Mouse (Mus musculus) kidney, postnatal 0 days (tissue): ENCODE results near the gene Slc15a5. TPM values are rescaled to one million over a fixed set of nuclear protein-coding genes. Genes with fewer than 3 reads are reported as not detected.

Experiments used
- ATAC-seq: fragments of 200-750 bp; cut with Nextera tagmentation; replicated peaks from 2 replicates; pipeline ENCODE4 v1.8.0; 2017; ENCODE audit warnings: low read depth, moderate number of reproducible peaks, moderate TSS enrichment, moderate library complexity; ENCODE audit not compliant: low FRiP score
- DNase-seq: peaks from one replicate; pipeline ENCODE4 v3.0.0-alpha.2; 2016; ENCODE audit warnings: low spot score
- H3K27ac ChIP-seq: fragments of 300-500 bp; sonication (generic); 2 replicates; pipeline ENCODE4 v1.5.1; 2014; ENCODE audit warnings: mild to moderate bottlenecking
- H3K27me3 ChIP-seq: fragments of 300-500 bp; sonication (generic); 2 replicates; pipeline ENCODE4 v1.6.1; 2014; ENCODE audit warnings: low read length, mixed read lengths; ENCODE audit not compliant: insufficient read depth
- H3K36me3 ChIP-seq: fragments of 300-500 bp; sonication (generic); 2 replicates; pipeline ENCODE4 v1.6.1; 2014; ENCODE audit warnings: low read length, mixed read lengths; ENCODE audit not compliant: insufficient read depth
- H3K4me1 ChIP-seq: fragments of 300-500 bp; sonication (generic); replicated peaks from 2 replicates; pipeline ENCODE4 v1.6.1; 2014; ENCODE audit warnings: antibody characterized with exemption, low read length, mixed read lengths; ENCODE audit not compliant: insufficient read depth
- H3K4me2 ChIP-seq: fragments of 300-500 bp; sonication (generic); 2 replicates; pipeline ENCODE4 v1.6.1; 2014; ENCODE audit warnings: mild to moderate bottlenecking, low read length, moderate library complexity, mixed read lengths
- H3K4me3 ChIP-seq: fragments of 300-500 bp; sonication (generic); replicated peaks from 2 replicates; pipeline ENCODE4 v1.5.1; 2014; ENCODE audit warnings: low read depth, low read length
- H3K9ac ChIP-seq: fragments of 300-500 bp; sonication (generic); 2 replicates; pipeline ENCODE4 v1.6.1; 2014; ENCODE audit warnings: low read depth, low read length
- H3K9me3 ChIP-seq: fragments of 300-500 bp; sonication (generic); replicated peaks from 2 replicates; pipeline ENCODE4 v1.6.1; 2016; ENCODE audit warnings: low read length, inconsistent platforms, mixed read lengths
- CTCF ChIP-seq: IDR thresholded peaks from 2 replicates; pipeline ENCODE4 v1.5.1; 2016; ENCODE audit warnings: antibody characterized with exemption, low read depth, mild to moderate bottlenecking, moderate library complexity
- WGBS: fragments of 180-500 bp; shearing (Covaris S2); extraction: QIAGEN DNeasy Blood & Tissue Kit; methylation state at CpG from one replicate; pipeline ENCODE4 v1.1.7; 2014; 5-methylcytosine and 5-hydroxymethylcytosine counted together
- polyA plus RNA-seq: library from polyadenylated mRNA; unstranded; fragments of >200 nt; fragmentation: Nextera tagmentation; extraction: Ambion mirVana; gene quantifications from 2 replicates; pipeline ENCODE4 v1.2.1, GENCODE M21; 2015

Gene Slc15a5
- polyA plus RNA-seq, 1 experiment from 2014 or later, result 0.13 TPM

- Histone ChIP-seq H3K4me2 (no peak overlapping the region), H3K4me3 (no peak overlapping the region), H3K27me3 (no peaks in the 10 kb centered on the region), H3K36me3 (no peaks in the 10 kb centered on the region), H3K27ac (no peak overlapping the region), H3K4me1 (no peaks in the 10 kb centered on the region), H3K9ac (no peak overlapping the region), H3K9me3 (no peaks in the 10 kb centered on the region)
- no peak; the same call in 1 of the 2 replicates for ATAC-seq
- TF ChIP-seq CTCF, result no peak
- no peak for DNase-seq
- 83% methylated on average over 5 of the region's 5 CpGs for WGBS
Measured at GRCm38 (mm10) chr6:138077681-138078439, 1.9 kb downstream of the Slc15a5 start.

- Histone ChIP-seq H3K36me3 (no peaks in the 10 kb centered on the region), H3K9me3 (no peaks in the 10 kb centered on the region), H3K4me2 (no peak overlapping the region), H3K27ac (no peak overlapping the region), H3K4me1 (no peaks in the 10 kb centered on the region), H3K4me3 (no peak overlapping the region), H3K9ac (no peak overlapping the region), H3K27me3 (no peaks in the 10 kb centered on the region)
- DNase-seq (no peak), ATAC-seq (no peak)
- TF ChIP-seq CTCF, result no peak
- 97% methylated on average over 1 of the region's 1 CpGs for whole genome bisulfite sequencing
Measured at GRCm38 (mm10) chr6:138075723-138076122, 4.0 kb downstream of the Slc15a5 start.

- ATAC-seq, result no peak
- Histone ChIP-seq H3K9me3 (no peaks in the 10 kb centered on the region), H3K4me2 (no peak overlapping the region), H3K36me3 (no peaks in the 10 kb centered on the region), H3K4me1 (no peaks in the 10 kb centered on the region), H3K27me3 (no peaks in the 10 kb centered on the region), H3K4me3 (no peak overlapping the region), H3K9ac (no peak overlapping the region), H3K27ac (no peak overlapping the region)
- 65% methylated on average over 2 of the region's 2 CpGs for WGBS
- no peak for TF ChIP-seq CTCF
- no peak for DNase-seq
Measured at GRCm38 (mm10) chr6:138073540-138073939, 6.2 kb downstream of the Slc15a5 start.

- DNase-seq (peak; percentile 57), ATAC-seq (peak; percentile 72)
- H3K36me3 ChIP-seq, result no peaks in the 10 kb centered on the region
- H3K4me3 ChIP-seq, result no peak overlapping the region
- no peaks in the 10 kb centered on the region for H3K27me3 ChIP-seq
- no peak overlapping the region for H3K4me2 ChIP-seq
- no peaks in the 10 kb centered on the region for H3K9me3 ChIP-seq
- no peaks in the 10 kb centered on the region for H3K4me1 ChIP-seq
- no peak overlapping the region for H3K9ac ChIP-seq
- 45% methylated on average over 8 of the region's 8 CpGs for WGBS
- no peak for TF ChIP-seq CTCF
- H3K27ac ChIP-seq, result no peak overlapping the region
Measured at GRCm38 (mm10) chr6:138072963-138073339, 6.8 kb downstream of the Slc15a5 start.

GRCm38 (mm10) chr6:138072110-138072962, 7.4 kb downstream of the Slc15a5 start:
- H3K9ac ChIP-seq, result no peak overlapping the region
- no peaks in the 10 kb centered on the region for H3K36me3 ChIP-seq
- WGBS, result 67% methylated on average over 5 of the region's 5 CpGs
- 0 out of 2 replicates have a peak, but pooled peaks have one; percentile 21 for ATAC-seq
- H3K27ac ChIP-seq, result no peak overlapping the region
- H3K27me3 ChIP-seq, result no peaks in the 10 kb centered on the region
- no peak overlapping the region for H3K4me3 ChIP-seq
- no peaks in the 10 kb centered on the region for H3K4me1 ChIP-seq
- no peaks in the 10 kb centered on the region for H3K9me3 ChIP-seq
- no peak overlapping the region for H3K4me2 ChIP-seq
- TF ChIP-seq CTCF, result no peak
- no peak for DNase-seq

- DNase-seq (no peak), ATAC-seq (no peak)
- Histone ChIP-seq H3K9ac (no peak overlapping the region), H3K4me1 (no peaks in the 10 kb centered on the region), H3K4me3 (no peak overlapping the region), H3K27me3 (no peaks in the 10 kb centered on the region), H3K4me2 (no peak overlapping the region), H3K36me3 (no peaks in the 10 kb centered on the region), H3K27ac (no peak overlapping the region), H3K9me3 (no peaks in the 10 kb centered on the region)
- 71% methylated on average over 4 of the region's 4 CpGs for WGBS
- no peak for TF ChIP-seq CTCF
Measured at GRCm38 (mm10) chr6:138071505-138072107, 8.1 kb downstream of the Slc15a5 start.
